Mouse (Mus musculus): ENCODE results near the gene Gna15.
A peak's percentile ranks its signal among the peaks of the same experiment; 100 is the strongest.

Gna15 gene

GRCm38 (mm10) chr10:81495616-81496263 lies 28.3 kb downstream of the Gna15 start:
- no peak for DNase-seq (ENCODE audit: low read depth, low spot score)

- DNase-seq (ENCODE audit: low read depth, low spot score): no peak
Observed at GRCm38 (mm10) chr10:81495151-81495550, 28.9 kb downstream of the Gna15 start.

GRCm38 (mm10) chr10:81494260-81495041 lies 29.6 kb downstream of the Gna15 start:
- no peak for DNase-seq (ENCODE audit: low read depth, low spot score)

- DNase-seq (ENCODE audit: low read depth, low spot score): no peak
Observed at GRCm38 (mm10) chr10:81493601-81494220, 30.3 kb downstream of the Gna15 start.

- DNase-seq (ENCODE audit: low read depth, low spot score): no peak
Observed at GRCm38 (mm10) chr10:81492606-81493240, 31.3 kb downstream of the Gna15 start.

GRCm38 (mm10) chr10:81491018-81491417 lies 33.0 kb downstream of the Gna15 start:
- DNase-seq (ENCODE audit: low read depth, low spot score): no peak

GRCm38 (mm10) chr10:81489941-81490340 lies 34.1 kb downstream of the Gna15 start:
- DNase-seq (ENCODE audit: low read depth, low spot score): no peak

- DNase-seq (ENCODE audit: low read depth, low spot score): no peak
Observed at GRCm38 (mm10) chr10:81488081-81488480, 35.9 kb downstream of the Gna15 start.

GRCm38 (mm10) chr10:81486496-81486895 lies 37.5 kb downstream of the Gna15 start:
- no peak for DNase-seq (ENCODE audit: low read depth, low spot score)

- no peak for DNase-seq (ENCODE audit: low read depth, low spot score)
Observed at GRCm38 (mm10) chr10:81485479-81486018, 38.5 kb downstream of the Gna15 start.

- DNase-seq (ENCODE audit: low read depth, low spot score): no peak
Observed at GRCm38 (mm10) chr10:81485060-81485449, 39.0 kb downstream of the Gna15 start.

GRCm38 (mm10) chr10:81484441-81485059 lies 39.5 kb downstream of the Gna15 start:
- no peak for DNase-seq (ENCODE audit: low read depth, low spot score)

GRCm38 (mm10) chr10:81483983-81484382 lies 40.0 kb downstream of the Gna15 start:
- DNase-seq (ENCODE audit: low read depth, low spot score): no peak

- DNase-seq (ENCODE audit: low read depth, low spot score): peak; percentile 30
Observed at GRCm38 (mm10) chr10:81482533-81482889, 41.5 kb downstream of the Gna15 start, which contains the start of gene Celf5. Celf5 (minus strand) TSS chr10:81482709.

GRCm38 (mm10) chr10:81481605-81482532 lies 42.2 kb downstream of the Gna15 start:
- DNase-seq (ENCODE audit: low read depth, low spot score): no peak

- no peak for DNase-seq (ENCODE audit: low read depth, low spot score)
Observed at GRCm38 (mm10) chr10:81474461-81474860, 49.6 kb downstream of the Gna15 start.

- DNase-seq (ENCODE audit: low read depth, low spot score): peak; percentile 38
Observed at GRCm38 (mm10) chr10:81473003-81473451, 51.0 kb downstream of the Gna15 start.

GRCm38 (mm10) chr10:81472403-81473002 lies 51.5 kb downstream of the Gna15 start:
- no peak for DNase-seq (ENCODE audit: low read depth, low spot score)

- DNase-seq (ENCODE audit: low read depth, low spot score): no peak
Observed at GRCm38 (mm10) chr10:81470454-81470853, 53.6 kb downstream of the Gna15 start.

- no peak for DNase-seq (ENCODE audit: low read depth, low spot score)
Observed at GRCm38 (mm10) chr10:81469253-81469652, 54.8 kb downstream of the Gna15 start.
